Mouse (Mus musculus) left cerebral cortex, postnatal 14 days (tissue): ENCODE data around the gene Large1. TPM values are rescaled to one million over a fixed set of nuclear protein-coding genes. Genes with fewer than 3 reads are reported as not detected.
A peak's percentile ranks its signal among the peaks of the same experiment; 100 is the strongest.
"Not testable (repeated sequence)": the region's sequence is repeated elsewhere in the genome, so short reads cannot be mapped to it uniquely, and the experiment has no call there.

Experiments
- DNase-seq, 2 experiments: peaks; one replicate each; pipeline ENCODE4 v3.0.0; 2021 to 2022; ENCODE audit warnings: low spot score in 2 of 2, mixed read lengths in 1 of 2
- intact Hi-C: fragments of 180-260 bp; cut with DNase I; formaldehyde crosslinking; loops from one replicate; pipeline ENCODE4 v1.15.1; 2025
- total RNA-seq, 2 experiments: library from RNA; stranded (reverse); gene quantifications; 2 replicates each; pipeline ENCODE4 v1.2.3; 2021

The Large1 gene
- total RNA-seq, 2 experiments from 2014 or later, result 157 to 166 TPM

DNA sequence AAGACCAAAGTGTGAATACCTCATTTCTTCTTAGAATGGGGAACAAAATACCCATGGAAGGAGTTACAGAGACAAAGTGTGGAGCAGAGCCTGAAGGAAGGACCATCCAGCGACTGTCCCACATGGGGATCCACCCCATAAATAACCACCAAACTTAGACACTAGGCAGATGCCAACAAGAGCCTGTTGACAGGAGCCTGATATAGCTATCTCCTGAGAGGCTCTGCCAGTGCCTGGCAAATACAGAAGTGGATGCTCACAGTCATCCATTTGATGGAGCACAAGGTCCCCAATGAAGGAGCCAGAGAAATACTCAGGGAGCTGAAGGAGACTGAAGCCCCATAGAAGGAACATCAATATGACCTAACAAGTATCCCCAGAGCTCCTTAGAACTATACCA is 275.6 kb downstream of the Large1 start:
- DNase-seq, intact Hi-C loops: not testable (repeated sequence)

GRCm38 (mm10) chr8:73061410-73061809 is 291.9 kb downstream of the Large1 start:
- no peak for DNase-seq
- intact Hi-C loops, result no loop called here

DNA sequence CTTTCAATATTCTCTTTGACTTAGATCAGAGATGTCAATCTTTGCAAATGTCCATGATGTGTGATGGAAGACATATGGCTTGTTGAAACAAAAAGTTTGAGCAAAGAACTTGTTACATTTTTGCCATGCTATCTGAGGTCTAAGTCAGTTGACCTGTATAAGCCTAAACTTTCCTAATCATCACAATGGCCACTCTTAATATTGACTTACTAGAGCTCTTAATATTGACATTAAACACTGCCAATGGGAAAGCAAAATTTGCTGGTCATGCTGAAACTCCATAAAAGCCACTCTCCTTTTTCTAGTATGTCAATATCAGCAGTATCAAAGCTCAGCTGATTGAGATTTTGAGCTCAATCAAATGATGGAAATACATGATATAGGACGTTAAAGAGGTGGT is 298.6 kb downstream of the Large1 start:
- intact Hi-C loops, result no loop called here

GRCm38 (mm10) chr8:73053878-73054277 is 299.5 kb downstream of the Large1 start:
- intact Hi-C loops, result no loop called here
- DNase-seq, result no peak

More for the DNA sequence above, 298.6 kb downstream of the Large1 start:
- DNase-seq, result no peak

DNA sequence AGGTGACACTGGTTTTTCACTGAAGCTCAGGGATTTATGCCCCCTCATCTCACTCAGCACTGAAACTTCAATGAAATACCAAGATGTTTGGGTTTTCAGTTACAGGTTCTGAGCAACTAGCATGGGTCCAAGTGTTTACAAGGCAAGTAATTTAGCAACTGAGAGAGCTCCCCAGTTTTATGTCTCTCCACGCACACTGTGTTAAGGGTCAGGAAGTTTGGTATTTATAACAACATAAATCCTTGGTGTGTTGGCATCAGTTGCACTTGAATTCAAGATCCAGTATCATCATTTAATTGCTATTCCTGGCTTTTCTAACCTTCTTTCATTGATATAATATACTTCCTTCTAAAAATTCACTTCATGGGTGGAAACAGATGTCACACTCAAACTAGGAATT is 300.9 kb downstream of the Large1 start:
- DNase-seq, result no peak
- intact Hi-C loops, result no loop called here

- no peak for DNase-seq
- intact Hi-C loops, result no loop called here
Observed at GRCm38 (mm10) chr8:73048136-73048535, 305.2 kb downstream of the Large1 start.

GRCm38 (mm10) chr8:73029787-73030186 is 323.6 kb downstream of the Large1 start:
- DNase-seq, result no peak
- intact Hi-C loops, result no loop called here

DNA sequence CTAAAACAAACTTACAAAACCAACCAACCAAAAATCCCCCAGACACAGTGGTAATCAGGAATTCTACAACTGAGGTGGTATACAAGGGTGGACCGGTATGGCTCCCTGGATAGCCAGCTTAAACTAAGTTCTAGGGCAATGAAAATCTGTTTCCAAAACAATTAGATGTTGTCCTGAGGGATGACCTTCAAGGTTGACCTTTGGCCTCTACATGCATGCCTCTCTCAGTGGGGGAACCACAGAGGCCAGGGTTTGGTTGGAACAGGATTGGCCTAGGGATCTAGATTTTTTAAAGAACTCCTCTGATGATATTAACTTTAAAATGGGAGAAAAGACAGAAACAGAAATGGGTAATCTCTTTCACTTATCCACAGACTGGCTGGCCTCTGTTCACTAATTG is 335.1 kb downstream of the Large1 start:
- DNase-seq, result no peak
- intact Hi-C loops, result no loop called here

DNA sequence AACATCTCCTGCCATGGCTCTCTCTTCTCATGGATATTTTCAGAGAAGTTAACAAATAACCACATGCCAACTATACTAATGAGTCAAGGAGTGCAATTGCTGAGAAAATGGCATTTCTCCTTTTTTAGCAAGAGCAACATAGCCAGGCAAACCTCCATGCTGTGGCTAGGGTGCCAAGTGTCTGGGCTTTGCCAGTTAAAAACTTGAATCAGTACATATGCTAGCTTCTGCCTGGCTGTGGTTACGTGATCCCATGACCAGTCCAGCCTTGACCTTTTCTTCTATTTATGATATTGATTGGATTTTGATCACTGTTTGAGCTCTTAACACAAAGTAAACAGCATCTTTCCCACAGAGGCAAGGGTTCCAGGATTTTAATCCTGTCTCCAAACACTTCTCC is 335.7 kb downstream of the Large1 start:
- DNase-seq, result no peak
- intact Hi-C loops, result no loop called here

GRCm38 (mm10) chr8:73016303-73016702 is 337.0 kb downstream of the Large1 start:
- intact Hi-C loops, result no loop called here
- no peak for DNase-seq

- intact Hi-C loops, result loop anchor here (5.0 to 10.0 kb wide), 2 partner anchors 207 to 345 kb away; partner anchors contain the start of gene Large1
- peak; percentile 50 to 58 for DNase-seq
Observed at GRCm38 (mm10) chr8:73007489-73007888, 345.9 kb downstream of the Large1 start.

- intact Hi-C loops, result loop anchor here (10.0 kb wide), 1 partner anchor 211 kb away; no protein-coding TSS in a partner anchor
- DNase-seq, result peak; percentile 17 to 33
Observed at GRCm38 (mm10) chr8:73003858-73004257, 349.5 kb downstream of the Large1 start.

- DNase-seq, result no peak
- intact Hi-C loops, result no loop called here
Observed at GRCm38 (mm10) chr8:72993831-72994230, 359.5 kb downstream of the Large1 start.

GRCm38 (mm10) chr8:72990425-72990824 is 362.9 kb downstream of the Large1 start:
- no peak for DNase-seq
- intact Hi-C loops, result no loop called here

DNA sequence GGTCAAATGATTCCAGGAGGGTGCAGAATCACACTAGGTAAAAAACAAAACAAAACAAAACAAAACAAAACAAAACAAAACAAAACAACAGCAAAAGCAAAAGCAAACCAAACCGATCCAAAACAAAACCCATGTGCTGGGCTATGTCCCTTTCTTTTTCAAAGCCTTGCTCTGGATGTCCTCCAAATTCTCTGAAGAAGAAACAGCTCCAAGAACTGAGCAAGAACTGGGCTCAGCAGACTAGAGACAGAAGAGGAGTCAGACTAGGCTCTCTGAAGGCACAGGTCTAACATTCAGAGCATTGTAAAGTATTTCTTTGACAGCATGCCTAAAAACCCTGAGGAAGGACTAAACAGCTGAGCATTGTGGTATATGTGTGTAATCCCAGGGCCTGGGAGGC is 370.5 kb downstream of the Large1 start:
- DNase-seq, result no peak
- intact Hi-C loops, result no loop called here

- intact Hi-C loops, result no loop called here
- no peak for DNase-seq
Observed at GRCm38 (mm10) chr8:72955074-72955473, 398.3 kb downstream of the Large1 start.

DNA sequence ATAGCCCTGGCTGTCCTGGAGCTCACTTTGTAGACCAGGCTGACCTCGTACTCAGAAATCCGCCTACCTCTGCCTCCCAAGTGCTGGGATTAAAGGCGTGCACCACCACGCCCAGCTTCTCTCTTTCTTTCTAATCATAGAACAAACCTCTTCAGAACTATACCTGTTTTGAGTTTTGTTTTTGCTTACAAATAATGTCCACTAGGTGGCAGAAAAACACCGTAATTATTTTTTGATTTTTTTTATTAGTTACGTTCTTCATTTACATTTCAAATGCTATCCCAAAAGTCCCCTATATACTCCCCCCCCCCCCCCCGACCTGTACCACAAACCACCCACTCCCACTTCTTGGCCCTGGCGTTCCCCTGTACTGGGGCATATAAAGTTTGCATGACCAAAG is 411.9 kb downstream of the Large1 start:
- intact Hi-C loops, result not testable (repeated sequence)

GRCm38 (mm10) chr8:72919182-72919902 is 434.0 kb downstream of the Large1 start:
- intact Hi-C loops, result no loop called here
- no peak for DNase-seq

More for the DNA sequence above, 411.9 kb downstream of the Large1 start:
- not testable (repeated sequence) for DNase-seq

- peak in 1 of 2 experiments; percentile 13 for DNase-seq
Observed at GRCm38 (mm10) chr8:72905491-72905890, 447.8 kb downstream of the Large1 start.

GRCm38 (mm10) chr8:72901591-72901990 is 451.7 kb downstream of the Large1 start:
- no peak for DNase-seq
- intact Hi-C loops, result no loop called here

More at GRCm38 (mm10) chr8:72905491-72905890, 447.8 kb downstream of the Large1 start:
- intact Hi-C loops, result no loop called here

DNA sequence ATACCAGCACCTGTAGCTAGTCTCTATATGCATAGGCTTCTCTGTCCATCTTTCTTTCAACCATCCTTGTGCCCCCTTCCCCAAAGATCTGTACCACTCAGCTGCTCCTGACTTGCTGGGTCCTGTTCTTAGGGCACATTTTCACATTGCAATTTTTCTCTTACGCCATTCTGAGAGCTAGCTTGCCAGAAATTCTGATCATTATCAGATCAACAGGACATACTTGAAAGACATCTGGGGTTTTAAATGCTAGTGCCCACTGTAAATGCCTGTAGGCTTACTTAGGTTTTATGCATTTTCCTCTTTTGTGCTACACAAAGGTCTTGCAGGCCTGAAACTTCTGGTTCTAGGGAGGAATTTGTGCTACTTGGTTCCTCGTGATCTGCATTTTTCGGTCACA is 454.0 kb downstream of the Large1 start:
- DNase-seq, result no peak
- intact Hi-C loops, result no loop called here
